Mouse (Mus musculus): ENCODE measurements around the gene Crybb2.

Gene Crybb2

GRCm38 (mm10) chr5:113026706-113027105, 43.2 kb downstream of the Crybb2 start:
- no peak for DNase-seq

GRCm38 (mm10) chr5:113024154-113024764, 45.7 kb downstream of the Crybb2 start:
- DNase-seq = no peak

GRCm38 (mm10) chr5:113018190-113018589, 51.7 kb downstream of the Crybb2 start:
- no peak for DNase-seq

- DNase-seq = no peak
Measured at GRCm38 (mm10) chr5:113017004-113017403, 52.9 kb downstream of the Crybb2 start.

GRCm38 (mm10) chr5:113015236-113016061, 54.5 kb downstream of the Crybb2 start, which contains the start of gene Grk3:
TSS of gene Grk3 (minus strand) at chr5:113015791.
- peak; percentile 83 for DNase-seq

GRCm38 (mm10) chr5:113014808-113015235, 55.1 kb downstream of the Crybb2 start:
- peak; percentile 80 for DNase-seq

- peak; percentile 54 for DNase-seq
Measured at GRCm38 (mm10) chr5:113014111-113014807, 55.7 kb downstream of the Crybb2 start.

- DNase-seq = peak; percentile 18
Measured at GRCm38 (mm10) chr5:113011926-113012325, 58.0 kb downstream of the Crybb2 start.

GRCm38 (mm10) chr5:113009183-113009820, 60.6 kb downstream of the Crybb2 start:
- peak; percentile 30 for DNase-seq

- DNase-seq = no peak
Measured at GRCm38 (mm10) chr5:113008496-113008895, 61.4 kb downstream of the Crybb2 start.
